Mouse (Mus musculus) midbrain, embryonic 14.5 days (tissue): Measurements from ENCODE around the gene Vmn1r46. TPM values are rescaled to one million over a fixed set of nuclear protein-coding genes. Genes with fewer than 3 reads are reported as not detected.
"Not testable (repeated sequence)": the region's sequence is repeated elsewhere in the genome, so short reads cannot be mapped to it uniquely, and the experiment has no call there.

Experiments
- ATAC-seq: fragments of 200-750 bp; cut with Nextera tagmentation; 2 replicates; pipeline ENCODE4 v1.8.0; 2017; ENCODE audit warnings: moderate number of reproducible peaks, moderate library complexity; ENCODE audit not compliant: low FRiP score, low TSS enrichment
- DNase-seq: peaks from one replicate; pipeline ENCODE4 v3.0.0-alpha.2; 2015
- H3K27ac ChIP-seq: fragments of 300-500 bp; sonication (generic); replicated peaks from 2 replicates; pipeline ENCODE4 v1.5.1; 2014; ENCODE audit warnings: mild to moderate bottlenecking, low read depth, low read length, moderate library complexity
- H3K27me3 ChIP-seq: fragments of 300-500 bp; sonication (generic); 2 replicates; pipeline ENCODE4 v1.6.1; 2014; ENCODE audit warnings: low read length, control low read depth, mixed read lengths; ENCODE audit not compliant: control insufficient read depth, insufficient read depth
- H3K36me3 ChIP-seq: fragments of 300-500 bp; sonication (generic); 2 replicates; pipeline ENCODE4 v1.6.1; 2014; ENCODE audit warnings: low read length, control low read depth; ENCODE audit not compliant: control insufficient read depth, insufficient read depth
- H3K4me1 ChIP-seq: fragments of 300-500 bp; sonication (generic); 2 replicates; pipeline ENCODE4 v1.6.1; 2014; ENCODE audit warnings: mild to moderate bottlenecking, antibody characterized with exemption, low read length, control low read depth; ENCODE audit not compliant: control insufficient read depth, insufficient read depth
- H3K4me2 ChIP-seq: fragments of 300-500 bp; sonication (generic); 2 replicates; pipeline ENCODE4 v1.6.1; 2014; ENCODE audit warnings: mild to moderate bottlenecking, low read length, moderate library complexity
- H3K4me3 ChIP-seq: fragments of 300-500 bp; sonication (generic); replicated peaks from 2 replicates; pipeline ENCODE4 v1.5.1; 2014; ENCODE audit warnings: low read depth, low read length
- H3K9ac ChIP-seq: fragments of 300-500 bp; sonication (generic); replicated peaks from 2 replicates; pipeline ENCODE4 v1.6.1; 2014; ENCODE audit warnings: mild to moderate bottlenecking, low read length, moderate library complexity
- H3K9me3 ChIP-seq: fragments of 300-500 bp; sonication (generic); 2 replicates; pipeline ENCODE4 v1.6.1; 2016; ENCODE audit warnings: low read length, control low read depth, mixed read lengths; ENCODE audit not compliant: control insufficient read depth
- WGBS: fragments of 180-500 bp; shearing (Covaris S2); extraction: QIAGEN DNeasy Blood & Tissue Kit; methylation state at CpG from one replicate; pipeline ENCODE4 v1.1.7; 2014; 5-methylcytosine and 5-hydroxymethylcytosine counted together
- polyA plus RNA-seq: library from polyadenylated mRNA; unstranded; fragments of >200 nt; fragmentation: Nextera tagmentation; extraction: Ambion mirVana; gene quantifications from 2 replicates; pipeline ENCODE4 v1.2.1, GENCODE M21; 2014

The Vmn1r46 gene
- not detected in 2 replicates for polyA plus RNA-seq

- DNase-seq, result no peak
- Histone ChIP-seq H3K9ac (no peak within 1 kb of the TSS), H3K4me1 (no peaks in the 10 kb centered on the region), H3K9me3 (peaks cover 3% of the 10 kb centered on the region), H3K4me3 (no peak within 1 kb of the TSS), H3K36me3 (no peaks in the 10 kb centered on the region), H3K4me2 (no peak within 1 kb of the TSS), H3K27me3 (no peaks in the 10 kb centered on the region), H3K27ac (no peak within 1 kb of the TSS)
- 62% methylated on average over 2 of the region's 2 CpGs for WGBS
- ATAC-seq, result no peak
Measured at GRCm38 (mm10) chr6:89969013-89969412, at the start of gene Vmn1r46. Gene Vmn1r46 (plus strand): TSS chr6:89969313.

- not testable (repeated sequence) for H3K9ac ChIP-seq, H3K27ac ChIP-seq, H3K4me2 ChIP-seq, ATAC-seq, H3K4me1 ChIP-seq, DNase-seq, H3K9me3 ChIP-seq, H3K27me3 ChIP-seq, H3K4me3 ChIP-seq, H3K36me3 ChIP-seq
- WGBS, result 85% methylated on average over 2 of the region's 2 CpGs
Measured at GRCm38 (mm10) chr6:89940498-89940897, 28.6 kb upstream of the Vmn1r46 start, which contains the start of gene Vmn1r45. Gene Vmn1r45 (minus strand): TSS chr6:89940598.

GRCm38 (mm10) chr6:89940926-89941325, 28.2 kb upstream of the Vmn1r46 start:
- no peaks in the 10 kb centered on the region for H3K36me3 ChIP-seq
- DNase-seq (no peak), ATAC-seq (no peak)
- H3K9me3 ChIP-seq, result no peaks in the 10 kb centered on the region
- no peak overlapping the region for H3K4me3 ChIP-seq
- 84% methylated on average over 2 of the region's 2 CpGs for WGBS
- no peak overlapping the region for H3K27ac ChIP-seq
- H3K4me2 ChIP-seq, result no peak overlapping the region
- H3K9ac ChIP-seq, result no peak overlapping the region
- no peaks in the 10 kb centered on the region for H3K4me1 ChIP-seq
- H3K27me3 ChIP-seq, result no peaks in the 10 kb centered on the region

- no peak overlapping the region for H3K9ac ChIP-seq
- WGBS, result 77% methylated on average over 2 of the region's 2 CpGs
- no peaks in the 10 kb centered on the region for H3K36me3 ChIP-seq
- H3K4me2 ChIP-seq, result no peak overlapping the region
- no peak for ATAC-seq
- DNase-seq, result no peak
- H3K27me3 ChIP-seq, result no peaks in the 10 kb centered on the region
- no peak overlapping the region for H3K4me3 ChIP-seq
- no peaks in the 10 kb centered on the region for H3K4me1 ChIP-seq
- peaks cover 3% of the 10 kb centered on the region; the same call in 1 of the 2 replicates for H3K9me3 ChIP-seq
- H3K27ac ChIP-seq, result no peak overlapping the region
Measured at GRCm38 (mm10) chr6:89953556-89953955, 15.6 kb upstream of the Vmn1r46 start.

GRCm38 (mm10) chr6:89966341-89966740, 2.8 kb upstream of the Vmn1r46 start:
- Histone ChIP-seq H3K9ac (no peak overlapping the region), H3K9me3 (peaks cover 3% of the 10 kb centered on the region), H3K36me3 (no peaks in the 10 kb centered on the region), H3K27me3 (no peaks in the 10 kb centered on the region), H3K4me1 (no peaks in the 10 kb centered on the region), H3K4me3 (no peak overlapping the region), H3K4me2 (no peak overlapping the region), H3K27ac (no peak overlapping the region)
- no peak for DNase-seq
- ATAC-seq, result no peak

- WGBS, result 21% methylated on average over 1 of the region's 1 CpGs
- H3K36me3 ChIP-seq, result no peaks in the 10 kb centered on the region
- H3K4me3 ChIP-seq, result no peak overlapping the region
- ATAC-seq, result no peak
- H3K4me2 ChIP-seq, result no peak overlapping the region
- 0 out of 2 replicates have a peak, but pooled peaks cover 6% of the 10 kb centered on the region for H3K9me3 ChIP-seq
- no peak overlapping the region for H3K9ac ChIP-seq
- no peaks in the 10 kb centered on the region for H3K4me1 ChIP-seq
- no peaks in the 10 kb centered on the region for H3K27me3 ChIP-seq
- no peak for DNase-seq
- no peak overlapping the region for H3K27ac ChIP-seq
Measured at GRCm38 (mm10) chr6:89985989-89986388, 16.9 kb downstream of the Vmn1r46 start.

- H3K27me3 ChIP-seq, H3K9ac ChIP-seq, H3K36me3 ChIP-seq, ATAC-seq, H3K4me3 ChIP-seq, DNase-seq, H3K4me2 ChIP-seq, H3K4me1 ChIP-seq, H3K9me3 ChIP-seq, H3K27ac ChIP-seq: not testable (repeated sequence)
- 100% methylated on average over 1 of the region's 1 CpGs for WGBS
Measured at GRCm38 (mm10) chr6:90015847-90016246, 46.7 kb downstream of the Vmn1r46 start, which contains the start of gene Vmn1r47. Gene Vmn1r47 (plus strand): TSS chr6:90016147.

Other genes with a start within 250 kb of the Vmn1r46 start
- not detected in 2 replicates for gene Vmn1r41, start 228.5 kb upstream of the Vmn1r46 start, polyA plus RNA-seq
- gene Vmn1r42, start 92.9 kb upstream of the Vmn1r46 start, polyA plus RNA-seq, result not detected in 2 replicates
- not detected in 2 replicates for gene Vmn1r43, start 92.9 kb upstream of the Vmn1r46 start, polyA plus RNA-seq
- gene Vmn1r44, start 85.7 kb upstream of the Vmn1r46 start, polyA plus RNA-seq, result not detected in 2 replicates
- not detected in 2 replicates for gene Vmn1r45, start 28.7 kb upstream of the Vmn1r46 start, polyA plus RNA-seq
- gene Vmn1r47, start 46.8 kb downstream of the Vmn1r46 start, polyA plus RNA-seq, result not detected in 2 replicates
- gene Vmn1r48, start 67.5 kb downstream of the Vmn1r46 start, polyA plus RNA-seq, result not detected in 2 replicates
- gene Vmn1r49, start 109.2 kb downstream of the Vmn1r46 start, polyA plus RNA-seq, result not detected in 2 replicates
- gene Vmn1r50, start 132.1 kb downstream of the Vmn1r46 start, polyA plus RNA-seq, result not detected in 2 replicates
- gene Vmn1r51, start 153.3 kb downstream of the Vmn1r46 start, polyA plus RNA-seq, result 0.07 TPM in 1 of 2 replicates, not detected in the other
- 0.09 TPM in 1 of 2 replicates, not detected in the other for gene Vmn1r52, start 205.5 kb downstream of the Vmn1r46 start, polyA plus RNA-seq
- gene V1ra8, start 233.5 kb downstream of the Vmn1r46 start, polyA plus RNA-seq, result not detected in 2 replicates